Mouse (Mus musculus): ENCODE data around the gene Polr1c.
A peak's percentile ranks its signal among the peaks of the same experiment; 100 is the strongest.

The Polr1c gene

GRCm38 (mm10) chr17:46210550-46210949, 37.3 kb downstream of the Polr1c start:
- DNase-seq (ENCODE audit: low read depth): no peak

GRCm38 (mm10) chr17:46206676-46207075, 41.2 kb downstream of the Polr1c start:
- DNase-seq (ENCODE audit: low read depth): no peak

GRCm38 (mm10) chr17:46203078-46203477, 44.8 kb downstream of the Polr1c start:
- DNase-seq (ENCODE audit: low read depth): no peak

GRCm38 (mm10) chr17:46202421-46203071, 45.3 kb downstream of the Polr1c start, which contains the start of the genes Polh and Xpo5:
TSS of gene Polh (minus strand) at chr17:46202645.
TSS of gene Xpo5 (plus strand) at chr17:46202782.
- peak; percentile 97 for DNase-seq (ENCODE audit: low read depth)

GRCm38 (mm10) chr17:46201151-46201550, 46.7 kb downstream of the Polr1c start:
- DNase-seq (ENCODE audit: low read depth): peak; percentile 18

All from induced T-regulatory cell, adult 2 months (primary cell).